Mouse (Mus musculus): ENCODE results near the gene Eef1akmt2. TPM values are rescaled to one million over a fixed set of nuclear protein-coding genes. Genes with fewer than 3 reads are reported as not detected.

The Eef1akmt2 gene
- polyA plus RNA-seq, 1 experiment, result 34.7 TPM

DNA sequence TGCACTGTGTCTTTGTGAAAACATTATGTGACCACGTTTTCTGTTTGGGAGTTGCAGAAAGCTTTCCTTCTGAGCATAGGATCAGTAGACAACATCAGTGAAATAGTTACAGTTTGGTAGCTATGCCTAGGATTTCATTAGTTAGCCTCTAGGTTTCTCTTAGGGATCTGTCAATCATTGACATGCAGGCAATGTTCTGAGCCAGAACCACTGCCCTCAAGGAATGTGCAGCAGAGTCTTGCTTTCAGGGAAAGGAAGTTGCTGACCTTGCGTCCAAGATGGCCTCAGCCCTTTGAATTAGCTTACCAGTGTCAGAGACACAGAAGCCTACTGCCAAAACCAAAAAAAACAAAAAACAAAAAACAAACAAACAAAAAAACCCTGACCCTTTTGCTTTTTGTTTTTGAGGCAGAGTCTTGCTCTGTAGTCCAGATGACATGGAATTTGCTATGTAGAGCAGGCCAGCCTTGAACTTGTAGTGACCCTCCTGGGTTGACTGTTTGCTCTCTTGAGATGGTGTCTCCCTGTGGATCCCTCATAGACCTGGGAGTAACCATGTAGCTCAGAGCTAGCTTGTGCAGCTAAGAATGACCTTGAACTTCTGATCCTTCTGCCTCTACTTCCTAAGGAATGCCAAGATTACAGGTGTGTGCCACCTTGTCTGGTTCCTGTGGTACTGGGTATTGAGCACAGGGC, 23.1 kb upstream of the Eef1akmt2 start:
- TF ChIP-seq POLR2A (IDR thresholded peaks at IDR 0.05; ENCODE audit: extremely low read depth, insufficient read depth, low read length), result no peak
- no peak for TF ChIP-seq CTCF (IDR thresholded peaks at IDR 0.05; ENCODE audit: extremely low read depth, insufficient read depth, low read length)
- H3K27ac ChIP-seq (ENCODE audit: insufficient read depth, low read length), result no peak overlapping the region
- H3K4me3 ChIP-seq (ENCODE audit: insufficient read depth, low read length), result no peak overlapping the region
- H3K4me1 ChIP-seq (ENCODE audit: control insufficient read depth, insufficient read depth, low read length), result no peaks in the 10 kb centered on the region

DNA sequence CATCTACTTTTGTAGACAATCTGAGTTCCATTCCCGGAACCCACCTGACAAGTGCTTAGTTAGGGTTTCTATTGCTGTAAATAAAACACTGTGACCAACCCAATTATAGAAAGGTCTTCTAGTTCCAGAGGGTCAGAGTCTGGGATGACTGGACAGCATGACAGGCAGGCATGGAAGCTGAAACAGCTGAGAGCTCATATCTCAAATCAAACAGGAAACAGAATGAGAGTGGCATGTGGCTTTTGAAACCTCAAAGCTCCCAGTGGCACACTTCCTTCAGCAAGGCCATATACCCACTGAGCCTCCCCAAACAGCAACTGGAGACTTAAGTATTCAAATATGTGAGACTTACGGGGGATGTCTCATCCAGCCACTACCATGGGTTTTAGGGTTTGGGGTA, 20.6 kb upstream of the Eef1akmt2 start:
- TF ChIP-seq POLR2A (IDR thresholded peaks at IDR 0.05; ENCODE audit: extremely low read depth, insufficient read depth, low read length), result no peak
- TF ChIP-seq CTCF (IDR thresholded peaks at IDR 0.05; ENCODE audit: extremely low read depth, insufficient read depth, low read length), result no peak

DNA sequence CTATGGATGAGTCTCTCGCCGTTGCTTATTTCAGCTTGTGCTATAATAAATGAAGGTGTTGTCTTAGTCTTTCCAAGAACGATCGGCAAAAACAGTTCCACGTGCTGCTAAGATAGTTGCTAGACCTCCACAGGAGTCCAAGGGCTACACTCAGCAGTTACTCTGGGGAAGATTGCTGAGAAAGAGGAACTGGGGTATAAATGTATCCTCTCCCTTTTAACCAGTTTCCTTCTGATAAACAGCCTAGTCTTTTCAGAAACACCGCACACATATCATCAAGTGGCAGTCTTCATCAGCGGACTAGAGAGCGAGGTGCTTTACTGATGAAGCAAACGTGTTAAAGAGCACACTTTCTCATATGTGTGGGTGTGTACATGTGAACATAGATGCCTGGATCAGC, 13.8 kb upstream of the Eef1akmt2 start:
- Histone ChIP-seq H3K27ac (ENCODE audit: insufficient read depth, low read length) (no peak overlapping the region), H3K4me3 (ENCODE audit: insufficient read depth, low read length) (no peak overlapping the region), H3K4me1 (ENCODE audit: control insufficient read depth, insufficient read depth, low read length) (no peaks in the 10 kb centered on the region; the same call in 1 of the 2 replicates)
- TF ChIP-seq POLR2A (IDR thresholded peaks at IDR 0.05; ENCODE audit: extremely low read depth, insufficient read depth, low read length), result no peak
- TF ChIP-seq CTCF (IDR thresholded peaks at IDR 0.05; ENCODE audit: extremely low read depth, insufficient read depth, low read length), result no peak

More for the DNA sequence above, 20.6 kb upstream of the Eef1akmt2 start:
- no peaks in the 10 kb centered on the region for H3K4me1 ChIP-seq (ENCODE audit: control insufficient read depth, insufficient read depth, low read length)
- no peak overlapping the region for H3K4me3 ChIP-seq (ENCODE audit: insufficient read depth, low read length)
- no peak overlapping the region for H3K27ac ChIP-seq (ENCODE audit: insufficient read depth, low read length)

DNA sequence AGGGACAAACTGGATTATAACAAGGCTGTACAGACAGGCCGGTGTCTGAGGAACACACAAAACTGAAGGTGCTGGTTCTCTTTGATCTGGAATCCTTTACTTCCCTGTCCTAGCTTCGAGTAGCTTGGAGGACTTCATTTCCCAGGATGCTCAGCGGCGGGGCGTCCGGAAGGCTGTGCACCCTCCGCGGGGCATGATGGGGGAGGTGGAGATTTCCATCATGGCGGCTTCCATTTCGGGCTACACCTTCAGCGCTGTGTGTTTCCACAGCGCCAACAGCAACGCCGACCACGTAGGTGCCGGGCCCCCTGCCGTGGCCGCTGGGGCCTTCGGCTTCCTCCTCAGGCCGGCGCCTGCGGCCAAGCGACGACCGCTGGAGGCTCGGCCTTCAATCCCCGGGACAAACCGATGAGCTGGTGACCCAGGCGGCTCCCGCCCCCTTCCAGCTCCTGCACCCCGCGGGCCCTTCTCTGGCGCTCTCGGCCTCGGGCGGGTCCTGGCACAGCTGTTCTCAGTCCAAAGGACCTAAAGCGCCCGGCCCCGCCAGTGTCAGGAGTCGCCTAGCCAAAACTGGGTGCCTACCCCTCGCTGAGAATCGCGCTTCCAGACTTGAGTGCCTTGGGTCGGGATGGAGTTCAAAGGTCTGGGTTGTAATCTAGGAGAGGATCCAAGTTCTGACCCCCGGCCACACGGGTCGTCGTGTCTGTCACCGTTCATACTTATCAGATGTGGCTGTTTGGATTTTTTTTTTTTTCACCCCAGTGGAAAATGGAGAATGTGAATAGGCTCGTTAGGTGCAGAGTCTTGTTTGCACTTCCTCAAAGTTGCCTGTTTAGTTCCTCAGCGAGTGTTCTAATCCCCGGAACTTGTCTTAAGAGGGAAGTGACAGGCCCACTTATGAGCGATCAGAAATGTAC, 6.8 kb upstream of the Eef1akmt2 start, which contains the start of gene Abraxas2:
TSS of gene Abraxas2 (plus strand) at position 184 of the 917 bp plus-strand sequence.
- Histone ChIP-seq H3K4me1 (ENCODE audit: control insufficient read depth, insufficient read depth, low read length) (no peaks in the 10 kb centered on the region), H3K4me3 (ENCODE audit: insufficient read depth, low read length) (peak within 1 kb of the TSS; percentile 59), H3K27ac (ENCODE audit: insufficient read depth, low read length) (0 out of 2 replicates have a peak within 1 kb of the TSS, but pooled peaks have one; percentile 38)
- TF ChIP-seq CTCF (IDR thresholded peaks at IDR 0.05; ENCODE audit: extremely low read depth, insufficient read depth, low read length) (no peak), POLR2A (IDR thresholded peaks at IDR 0.05; ENCODE audit: extremely low read depth, insufficient read depth, low read length) (peak; percentile 51; the same call in 1 of the 2 replicates)

DNA sequence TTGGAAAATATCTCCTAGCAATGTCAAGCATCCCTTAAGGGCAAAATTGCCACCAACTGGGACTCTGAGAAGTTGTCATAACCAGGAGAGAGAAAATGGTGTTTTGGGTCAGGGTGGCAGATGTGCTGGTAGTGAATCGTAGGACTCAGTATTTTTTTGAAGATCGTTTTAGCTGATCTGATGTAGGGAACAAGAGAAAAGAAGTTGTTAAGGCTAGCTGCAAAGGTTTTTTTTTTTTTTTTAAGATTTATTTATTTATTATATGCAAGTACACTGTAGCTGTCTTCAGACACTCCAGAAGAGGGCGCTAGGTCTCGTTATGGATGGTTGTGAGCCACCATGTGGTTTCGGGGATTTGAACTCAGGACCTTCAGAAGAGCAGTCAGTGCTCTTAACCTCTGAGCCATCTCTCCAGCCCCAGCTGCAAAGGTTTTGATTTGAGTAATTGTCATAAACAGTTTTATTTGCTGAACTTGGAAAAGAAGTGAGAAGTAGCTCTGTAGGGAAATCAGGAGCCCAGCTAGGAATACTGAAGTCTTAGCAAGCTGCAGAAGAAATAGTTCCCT, 5.7 kb upstream of the Eef1akmt2 start:
- TF ChIP-seq POLR2A (IDR thresholded peaks at IDR 0.05; ENCODE audit: extremely low read depth, insufficient read depth, low read length) (no peak), CTCF (IDR thresholded peaks at IDR 0.05; ENCODE audit: extremely low read depth, insufficient read depth, low read length) (no peak)
- Histone ChIP-seq H3K27ac (ENCODE audit: insufficient read depth, low read length) (no peak overlapping the region), H3K4me1 (ENCODE audit: control insufficient read depth, insufficient read depth, low read length) (no peaks in the 10 kb centered on the region), H3K4me3 (ENCODE audit: insufficient read depth, low read length) (no peak overlapping the region; the same call in 1 of the 2 replicates)

DNA sequence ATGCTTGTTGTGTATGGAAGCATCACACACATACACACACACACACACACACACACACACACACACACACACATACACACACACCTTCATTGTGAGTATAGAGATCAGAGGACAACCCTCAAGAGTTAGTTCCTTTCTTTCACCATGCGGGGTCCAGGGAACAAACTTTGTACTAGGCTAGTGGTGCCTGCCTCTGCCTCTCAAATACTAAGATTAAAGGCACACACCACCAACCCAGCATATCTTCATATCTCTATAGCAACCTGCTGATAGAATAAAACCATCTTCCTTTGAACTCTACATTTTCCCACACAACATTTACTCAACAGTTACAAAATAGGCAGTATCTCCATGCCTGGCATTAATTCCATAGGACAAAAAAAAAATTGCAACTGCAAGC, 3.6 kb upstream of the Eef1akmt2 start:
- H3K4me1 ChIP-seq (ENCODE audit: control insufficient read depth, insufficient read depth, low read length), result no peaks in the 10 kb centered on the region; the same call in 1 of the 2 replicates
- H3K4me3 ChIP-seq (ENCODE audit: insufficient read depth, low read length), result no peak overlapping the region
- no peak for TF ChIP-seq CTCF (IDR thresholded peaks at IDR 0.05; ENCODE audit: extremely low read depth, insufficient read depth, low read length)
- TF ChIP-seq POLR2A (IDR thresholded peaks at IDR 0.05; ENCODE audit: extremely low read depth, insufficient read depth, low read length), result no peak
- H3K27ac ChIP-seq (ENCODE audit: insufficient read depth, low read length), result no peak overlapping the region

DNA sequence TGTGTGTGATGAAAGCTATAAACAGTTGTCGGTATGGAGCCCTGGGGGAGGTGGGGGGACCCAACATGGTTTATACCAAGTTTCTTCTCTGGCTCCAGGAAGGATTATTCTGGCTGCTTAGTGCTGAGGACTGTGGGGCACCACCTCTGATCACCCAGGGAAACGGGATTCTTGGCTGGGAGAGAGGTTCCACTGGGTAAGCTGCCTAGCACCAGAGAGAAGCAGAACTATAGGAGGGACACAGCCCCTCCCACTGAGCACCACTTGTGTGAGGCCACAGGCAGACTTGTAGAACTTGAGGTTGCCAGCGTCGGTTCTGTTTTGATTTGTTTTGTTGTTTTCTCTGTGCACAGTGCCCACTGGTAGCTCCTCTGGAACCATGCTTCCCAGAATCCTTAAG, 1.5 kb upstream of the Eef1akmt2 start:
- no peaks in the 10 kb centered on the region; the same call in 1 of the 2 replicates for H3K4me1 ChIP-seq (ENCODE audit: control insufficient read depth, insufficient read depth, low read length)
- H3K27ac ChIP-seq (ENCODE audit: insufficient read depth, low read length), result no peak overlapping the region
- TF ChIP-seq POLR2A (IDR thresholded peaks at IDR 0.05; ENCODE audit: extremely low read depth, insufficient read depth, low read length) (no peak), CTCF (IDR thresholded peaks at IDR 0.05; ENCODE audit: extremely low read depth, insufficient read depth, low read length) (no peak)
- H3K4me3 ChIP-seq (ENCODE audit: insufficient read depth, low read length), result no peak overlapping the region

DNA sequence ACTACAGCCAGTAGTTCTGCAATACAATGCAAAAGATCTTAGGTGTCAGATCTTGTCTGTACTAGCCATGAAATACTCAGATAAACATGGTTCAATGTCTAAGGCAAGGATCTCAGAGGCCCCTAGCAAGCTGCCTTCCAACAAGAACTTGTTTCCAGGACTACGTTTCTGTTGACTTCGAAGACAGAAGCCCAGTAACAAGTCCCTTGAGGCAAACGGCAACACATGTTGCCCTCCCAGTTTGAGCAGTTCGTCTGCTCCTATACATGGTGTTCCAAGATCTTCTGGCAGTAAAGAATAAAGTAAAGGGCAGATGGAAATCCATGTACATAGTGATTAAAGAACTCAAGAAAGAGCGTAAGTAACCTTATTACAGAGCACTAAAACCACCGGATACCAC, 888 bp upstream of the Eef1akmt2 start:
- TF ChIP-seq POLR2A (IDR thresholded peaks at IDR 0.05; ENCODE audit: extremely low read depth, insufficient read depth, low read length) (no peak), CTCF (IDR thresholded peaks at IDR 0.05; ENCODE audit: extremely low read depth, insufficient read depth, low read length) (no peak)
- no peak overlapping the region for H3K27ac ChIP-seq (ENCODE audit: insufficient read depth, low read length)
- H3K4me1 ChIP-seq (ENCODE audit: control insufficient read depth, insufficient read depth, low read length), result no peaks in the 10 kb centered on the region; the same call in 1 of the 2 replicates
- H3K4me3 ChIP-seq (ENCODE audit: insufficient read depth, low read length), result no peak overlapping the region

DNA sequence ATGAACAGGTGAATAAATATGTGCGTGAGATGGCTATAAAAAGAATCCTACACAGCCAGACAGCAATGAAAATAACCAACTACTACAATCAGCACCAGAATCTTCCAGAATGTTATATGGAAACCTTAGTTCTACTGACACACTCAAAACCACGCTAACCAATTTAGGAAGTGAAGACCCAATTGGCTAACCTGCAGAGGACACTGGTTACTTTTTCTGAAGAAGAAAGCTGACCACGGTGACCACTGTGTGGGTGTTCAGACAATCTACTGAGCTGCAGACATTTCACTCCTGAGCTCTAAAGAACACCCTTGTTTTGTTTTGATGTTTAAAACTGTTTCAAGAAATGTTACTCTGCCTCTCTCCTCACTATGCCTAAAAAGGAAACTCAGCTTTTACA, 9.3 kb downstream of the Eef1akmt2 start:
- TF ChIP-seq CTCF (IDR thresholded peaks at IDR 0.05; ENCODE audit: extremely low read depth, insufficient read depth, low read length), result no peak
- TF ChIP-seq POLR2A (IDR thresholded peaks at IDR 0.05; ENCODE audit: extremely low read depth, insufficient read depth, low read length), result no peak
- H3K27ac ChIP-seq (ENCODE audit: insufficient read depth, low read length), result no peak overlapping the region
- H3K4me1 ChIP-seq (ENCODE audit: control insufficient read depth, insufficient read depth, low read length), result no peaks in the 10 kb centered on the region
- H3K4me3 ChIP-seq (ENCODE audit: insufficient read depth, low read length), result no peak overlapping the region

All from cortical plate, adult 2 months (tissue).